Mouse (Mus musculus): ENCODE measurements around the gene Hoxb6.

Hoxb6 gene

DNA sequence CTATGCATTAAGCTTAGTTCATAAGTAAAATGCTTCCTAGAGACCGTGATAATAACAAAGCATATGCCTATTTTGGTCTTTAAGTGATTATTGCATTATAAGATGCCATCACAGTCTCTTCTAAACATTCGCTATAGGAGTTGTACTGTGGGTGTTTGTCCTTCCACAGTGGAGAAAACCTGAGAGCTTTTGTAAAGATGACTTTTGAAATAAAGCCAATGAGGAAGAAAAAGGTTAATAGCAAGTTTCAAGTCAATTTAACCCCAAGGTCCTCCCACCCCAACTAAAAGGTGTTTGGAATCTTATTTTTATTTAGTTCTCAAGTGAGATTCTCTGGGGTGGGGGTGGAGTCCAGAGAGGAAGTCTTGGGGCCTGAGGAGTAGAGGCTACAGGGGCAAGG is 20.9 kb downstream of the Hoxb6 start:
- in situ Hi-C loops (cut with MboI, MseI), result loop anchor here in 1 of 2 experiments (25.0 kb wide), 1 partner anchor 249 kb away; no protein-coding TSS in a partner anchor

DNA sequence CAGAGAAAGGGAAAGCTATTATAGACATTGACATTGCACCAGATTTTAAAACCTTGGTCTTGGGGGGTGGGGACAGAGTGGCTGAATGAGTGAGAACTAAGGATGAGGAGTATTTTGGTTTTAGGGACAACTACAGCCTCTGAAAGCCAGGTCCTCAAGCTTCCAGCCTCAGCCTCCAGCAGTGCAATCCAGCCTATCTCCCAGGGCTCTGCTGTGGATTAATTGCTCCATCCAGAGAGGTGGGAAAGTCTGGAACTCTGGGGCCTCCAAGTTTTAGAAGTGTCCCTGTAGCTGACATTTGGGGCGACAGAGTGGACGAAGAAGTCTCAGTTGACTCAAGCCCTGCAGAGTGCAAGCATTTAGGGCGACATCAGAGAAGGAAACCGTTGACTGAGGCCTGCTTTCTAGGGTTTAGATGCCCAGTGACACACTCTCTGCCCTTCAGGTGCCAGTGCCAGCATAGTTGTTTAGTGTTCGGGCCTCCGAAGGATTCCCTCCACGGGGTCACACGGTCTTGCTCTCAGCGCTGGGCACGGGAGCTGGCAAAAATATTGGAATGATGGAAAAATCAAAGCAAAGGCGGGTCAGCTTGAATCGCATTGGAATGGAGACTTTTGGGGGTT is 21.6 kb downstream of the Hoxb6 start:
- in situ Hi-C loops (cut with MboI, MseI), result loop anchor here in 1 of 2 experiments (25.0 kb wide), 1 partner anchor 248 kb away; no protein-coding TSS in a partner anchor

- in situ Hi-C loops (cut with MboI, MseI), result loop anchor here in 1 of 2 experiments (25.0 kb wide), 1 partner anchor 247 kb away; no protein-coding TSS in a partner anchor
These were observed 22.5 kb downstream of the Hoxb6 start for GRCm38 (mm10) chr11:96314671-96315343.

- in situ Hi-C loops (cut with MboI, MseI), result loop anchor here in 1 of 2 experiments (25.0 kb wide), 1 partner anchor 247 kb away; no protein-coding TSS in a partner anchor
These were observed 23.0 kb downstream of the Hoxb6 start for GRCm38 (mm10) chr11:96315344-96315681.

DNA sequence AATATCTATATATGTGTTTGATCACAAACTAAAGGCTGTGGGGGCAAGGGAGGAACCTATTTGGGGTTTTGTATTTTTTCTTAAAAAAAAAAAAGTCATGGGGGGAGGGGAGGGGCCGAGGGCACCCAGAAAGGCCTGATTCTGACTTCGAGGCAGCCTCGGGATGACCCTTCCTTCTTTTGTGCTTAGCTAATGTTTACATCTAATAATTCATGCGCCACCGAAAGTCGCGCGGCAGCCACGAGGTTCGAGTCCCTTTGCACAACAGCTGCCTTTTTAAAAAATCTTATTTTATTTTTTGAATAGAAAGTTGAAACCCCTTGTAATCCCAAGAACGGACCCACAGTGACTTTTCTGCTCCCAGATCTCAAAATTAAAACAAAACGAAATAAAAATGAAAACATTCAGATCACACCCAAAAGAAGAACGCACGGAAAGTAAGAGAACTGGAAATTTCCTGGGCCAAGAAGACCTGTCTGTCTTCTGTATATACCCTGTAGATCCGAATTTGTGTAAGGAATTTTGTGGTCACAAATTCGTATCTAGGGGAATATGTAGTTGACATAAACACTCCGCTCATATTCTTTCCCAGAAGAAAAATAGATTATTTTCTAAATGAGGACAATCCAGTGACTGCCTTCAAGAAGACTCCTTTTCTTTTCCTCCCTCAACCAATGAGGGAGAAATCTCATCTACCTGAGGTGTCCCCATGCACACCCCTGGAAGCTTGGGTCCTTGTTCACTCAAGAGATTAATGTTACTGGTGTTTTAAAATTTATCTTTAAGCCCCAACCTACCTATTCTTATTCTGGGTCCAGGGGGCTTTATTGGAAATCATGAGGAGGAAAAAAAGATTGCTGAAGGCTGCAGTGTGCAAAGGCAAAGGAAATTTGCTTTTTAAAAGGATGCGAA is 24.7 kb downstream of the Hoxb6 start:
- in situ Hi-C loops (cut with MboI, MseI), result loop anchor here in 1 of 2 experiments (25.0 kb wide), 1 partner anchor 245 kb away; no protein-coding TSS in a partner anchor

- in situ Hi-C loops (cut with MboI, MseI), result loop anchor here in 1 of 2 experiments (25.0 kb wide), 1 partner anchor 245 kb away; no protein-coding TSS in a partner anchor
These were observed 25.5 kb downstream of the Hoxb6 start, which contains the start of gene Hoxb4 for GRCm38 (mm10) chr11:96317608-96318367. Gene Hoxb4 (plus strand): TSS chr11:96318267.

GRCm38 (mm10) chr11:96318368-96319070 is 26.2 kb downstream of the Hoxb6 start:
- in situ Hi-C loops (cut with MboI, MseI), result loop anchor here in 1 of 2 experiments (25.0 kb wide), 1 partner anchor 244 kb away; no protein-coding TSS in a partner anchor

- in situ Hi-C loops (cut with MboI, MseI), result loop anchor here in 1 of 2 experiments (25.0 kb wide), 1 partner anchor 243 kb away; no protein-coding TSS in a partner anchor
These were observed 27.0 kb downstream of the Hoxb6 start for GRCm38 (mm10) chr11:96319071-96319902.

- in situ Hi-C loops (cut with MboI, MseI), result loop anchor here in 1 of 2 experiments (25.0 kb wide), 1 partner anchor 242 kb away; no protein-coding TSS in a partner anchor
These were observed 27.6 kb downstream of the Hoxb6 start for GRCm38 (mm10) chr11:96319910-96320309.

DNA sequence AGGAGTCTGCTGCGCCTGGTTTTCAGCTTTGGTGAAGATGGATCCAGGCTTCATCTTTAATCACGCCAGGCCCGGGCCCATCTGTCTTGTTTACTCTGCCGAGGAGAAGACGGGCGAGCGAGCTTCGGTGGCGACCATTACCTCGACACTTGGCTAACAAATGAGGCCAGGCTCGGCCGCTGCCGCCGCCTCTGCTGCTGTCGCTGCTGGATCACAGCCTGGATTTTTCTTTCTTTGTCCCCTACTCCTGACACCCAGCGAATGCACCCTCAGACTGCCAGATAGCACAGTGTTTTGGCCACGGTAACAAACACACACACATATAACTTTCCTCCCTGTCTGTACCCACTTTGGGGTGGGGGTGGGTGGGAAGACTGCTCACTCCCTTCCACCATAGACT is 28.4 kb downstream of the Hoxb6 start:
- in situ Hi-C loops (cut with MboI, MseI), result loop anchor here in 1 of 2 experiments (25.0 kb wide), 1 partner anchor 242 kb away; no protein-coding TSS in a partner anchor

- in situ Hi-C loops (cut with MboI, MseI), result loop anchor here in 1 of 2 experiments (25.0 kb wide), 1 partner anchor 240 kb away; no protein-coding TSS in a partner anchor
These were observed 29.6 kb downstream of the Hoxb6 start for GRCm38 (mm10) chr11:96321846-96322245.

GRCm38 (mm10) chr11:96322738-96323137 is 30.5 kb downstream of the Hoxb6 start:
- in situ Hi-C loops (cut with MboI, MseI), result loop anchor here in 1 of 2 experiments (25.0 kb wide), 1 partner anchor 240 kb away; no protein-coding TSS in a partner anchor

DNA sequence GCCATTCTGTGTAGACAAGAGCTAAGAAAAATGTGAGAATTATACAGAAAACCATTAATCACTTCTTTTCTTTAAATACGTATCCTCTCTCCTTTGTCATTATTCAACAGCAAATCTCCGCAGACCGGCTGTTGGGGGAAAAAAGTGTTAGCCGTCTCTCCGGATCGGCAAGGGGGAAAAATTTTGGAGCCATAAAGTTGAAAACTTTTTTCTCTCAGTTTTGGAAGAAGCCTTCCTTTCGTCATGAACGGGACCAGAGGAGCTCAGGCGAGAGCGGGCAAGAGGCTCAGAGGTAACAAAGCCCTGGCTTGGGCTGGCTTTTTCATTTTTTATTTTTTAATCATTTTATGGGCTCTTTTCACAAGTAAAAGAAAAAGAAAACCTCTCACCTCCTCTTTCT is 30.9 kb downstream of the Hoxb6 start, which contains the start of gene Hoxb3:
Gene Hoxb3, plus strand, starts transcription at position 173 of the 400 bp plus-strand sequence.
- in situ Hi-C loops (cut with MboI, MseI), result loop anchor here in 1 of 2 experiments (25.0 kb wide), 1 partner anchor 239 kb away; no protein-coding TSS in a partner anchor

- in situ Hi-C loops (cut with MboI, MseI), result loop anchor here in 1 of 2 experiments (25.0 kb wide), 1 partner anchor 238 kb away; no protein-coding TSS in a partner anchor
These were observed 31.8 kb downstream of the Hoxb6 start for GRCm38 (mm10) chr11:96324125-96324524.

DNA sequence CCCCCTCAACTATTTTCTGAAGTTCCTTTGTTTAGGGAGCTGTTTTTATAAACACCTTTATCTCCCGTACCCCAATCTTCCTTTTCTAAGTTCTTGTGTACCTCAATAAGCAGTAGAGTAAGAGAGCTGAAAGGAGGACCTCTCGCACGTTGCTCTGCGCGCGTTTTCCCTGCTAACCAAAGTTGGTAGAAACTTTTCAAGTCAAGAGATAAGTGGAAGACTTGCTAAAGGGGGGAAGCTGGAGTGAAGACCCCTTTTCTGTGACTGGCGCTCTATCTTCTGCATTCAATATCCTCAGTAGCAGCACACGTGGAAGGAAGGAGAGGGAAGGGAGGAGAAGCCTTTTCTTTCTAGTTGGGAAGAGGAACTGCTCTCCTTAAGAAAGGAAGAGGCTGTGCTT is 32.7 kb downstream of the Hoxb6 start:
- in situ Hi-C loops (cut with MboI, MseI), result loop anchor here in 1 of 2 experiments (25.0 kb wide), 1 partner anchor 237 kb away; no protein-coding TSS in a partner anchor

DNA sequence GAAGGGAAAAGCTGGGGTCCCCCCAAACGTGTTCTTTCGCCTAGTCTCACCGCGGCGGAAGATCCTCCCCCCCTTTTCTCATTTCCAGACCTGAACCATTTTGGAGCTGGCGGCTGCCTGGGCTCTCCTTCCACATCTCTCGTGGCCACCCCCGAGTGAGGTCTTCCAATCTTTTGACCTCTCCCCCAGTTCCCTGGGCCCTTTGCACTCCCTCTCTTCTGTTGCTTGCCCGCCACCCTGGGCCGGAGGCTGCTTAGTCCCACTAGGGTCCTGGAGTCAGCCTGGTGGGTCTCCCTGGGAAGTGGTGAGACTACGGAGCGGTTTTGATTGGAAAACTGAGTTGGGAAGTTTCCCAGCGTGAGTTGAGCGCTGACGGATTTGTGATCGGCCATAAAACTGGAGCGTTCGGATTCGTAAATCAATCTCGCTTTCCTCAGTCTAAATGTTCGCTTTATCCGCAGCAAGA is 33.5 kb downstream of the Hoxb6 start:
- in situ Hi-C loops (cut with MboI, MseI), result no loop called here

DNA sequence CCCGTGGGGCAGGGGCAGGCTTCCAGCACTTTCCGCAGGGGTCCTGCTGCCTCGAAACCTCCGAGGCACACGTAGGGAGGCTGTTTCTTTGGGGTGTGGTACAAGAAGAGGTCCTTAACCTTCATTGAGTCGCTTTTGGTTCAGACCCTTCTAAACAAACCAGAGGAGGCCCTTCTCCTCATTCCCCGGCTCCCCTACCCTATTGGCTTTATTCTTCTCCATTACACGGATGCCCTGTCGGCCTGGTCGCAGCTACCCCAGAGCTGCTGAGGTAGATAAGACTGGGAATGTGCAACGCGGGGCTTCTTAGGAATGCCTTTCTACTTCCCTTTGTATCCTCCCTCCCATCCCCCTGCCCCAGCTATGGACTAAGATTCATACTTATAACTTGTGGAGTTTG is 34.4 kb downstream of the Hoxb6 start:
- in situ Hi-C loops (cut with MboI, MseI), result no loop called here

DNA sequence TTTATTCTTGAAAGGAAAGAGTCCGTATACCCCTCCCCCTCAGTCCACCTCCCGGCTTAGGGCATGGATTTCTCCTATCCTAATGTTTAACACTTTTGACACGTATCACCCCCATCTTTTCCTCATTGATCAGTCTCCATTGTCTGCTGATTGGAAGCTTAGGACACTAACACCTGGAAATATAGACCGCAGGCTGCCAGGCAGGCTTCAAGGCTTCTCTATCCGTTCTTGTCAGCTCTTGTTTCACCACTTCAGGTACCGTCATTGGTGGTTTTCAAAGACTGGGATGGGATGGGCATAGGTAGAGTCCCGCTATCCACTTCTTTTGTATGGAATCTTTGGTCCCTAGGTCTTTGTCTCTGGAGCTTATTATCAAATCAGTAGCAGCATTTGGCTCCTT is 34.8 kb downstream of the Hoxb6 start:
- in situ Hi-C loops (cut with MboI, MseI), result no loop called here
